Mouse (Mus musculus): ENCODE results near the gene Ccdc57. TPM values are rescaled to one million over a fixed set of nuclear protein-coding genes. Genes with fewer than 3 reads are reported as not detected.
A peak's percentile ranks its signal among the peaks of the same experiment; 100 is the strongest.

Ccdc57 gene
- polyA plus RNA-seq, 1 experiment = 2.9 TPM

- Histone ChIP-seq H3K4me3 (ENCODE audit: insufficient read depth, low read depth, low read length) (no peak overlapping the region), H3K27ac (ENCODE audit: insufficient read depth, low read depth, low read length) (no peak overlapping the region), H3K36me3 (ENCODE audit: control insufficient read depth, insufficient read depth, low read length) (peaks cover 7% of the 10 kb centered on the region), H3K4me1 (ENCODE audit: control insufficient read depth, insufficient read depth, low read length) (peaks cover 5% of the 10 kb centered on the region; the same call in 1 of the 2 replicates), H3K27me3 (replicated peaks; ENCODE audit: control insufficient read depth, insufficient read depth, low read length) (no peaks in the 10 kb centered on the region)
- TF ChIP-seq CTCF (conservative IDR thresholded peaks at IDR 0.05; ENCODE audit: insufficient read depth, insufficient read length, low read depth, low read length) = no peak
- no peak for TF ChIP-seq POLR2A (IDR thresholded peaks at IDR 0.05; ENCODE audit: low read depth, low read length)
- WGBS = 44% methylated on average over 1 of the region's 1 CpGs
- DNase-seq = no peak
Measured at GRCm38 (mm10) chr11:120960248-120960647, 27.6 kb upstream of the Ccdc57 start.

DNA sequence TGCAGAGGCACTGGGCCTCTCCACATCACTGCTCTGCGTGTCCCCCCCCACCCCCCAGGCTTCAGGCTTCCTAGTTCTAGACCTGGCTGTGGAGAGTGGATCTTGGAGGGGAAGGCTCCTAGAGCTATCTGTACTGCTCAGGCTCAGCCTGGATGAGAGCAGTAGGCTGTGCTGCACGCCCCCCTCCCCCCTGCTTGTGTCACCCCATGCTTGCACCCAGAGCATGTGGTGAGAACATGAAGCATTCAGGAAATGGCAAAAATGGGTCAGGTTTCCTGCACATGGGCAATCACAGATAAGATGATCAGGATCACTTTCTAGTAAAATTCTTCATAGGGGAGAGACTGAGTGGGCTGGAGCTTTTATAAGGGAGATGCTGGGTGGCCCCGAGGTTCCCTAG lies 26.9 kb upstream of the Ccdc57 start:
- H3K36me3 ChIP-seq (ENCODE audit: control insufficient read depth, insufficient read depth, low read length) = peaks cover 7% of the 10 kb centered on the region
- WGBS = 71% methylated on average over 3 of the region's 3 CpGs
- TF ChIP-seq POLR2A (IDR thresholded peaks at IDR 0.05; ENCODE audit: low read depth, low read length) (no peak), CTCF (conservative IDR thresholded peaks at IDR 0.05; ENCODE audit: insufficient read depth, insufficient read length, low read depth, low read length) (no peak)
- no peak overlapping the region for H3K27ac ChIP-seq (ENCODE audit: insufficient read depth, low read depth, low read length)
- DNase-seq = no peak
- peaks cover 2% of the 10 kb centered on the region; the same call in 1 of the 2 replicates for H3K4me1 ChIP-seq (ENCODE audit: control insufficient read depth, insufficient read depth, low read length)
- no peaks in the 10 kb centered on the region for H3K27me3 ChIP-seq (replicated peaks; ENCODE audit: control insufficient read depth, insufficient read depth, low read length)
- no peak overlapping the region for H3K4me3 ChIP-seq (ENCODE audit: insufficient read depth, low read depth, low read length)

GRCm38 (mm10) chr11:120959066-120959465 lies 26.4 kb upstream of the Ccdc57 start:
- Histone ChIP-seq H3K4me3 (ENCODE audit: insufficient read depth, low read depth, low read length) (no peak overlapping the region), H3K27me3 (replicated peaks; ENCODE audit: control insufficient read depth, insufficient read depth, low read length) (no peaks in the 10 kb centered on the region), H3K36me3 (ENCODE audit: control insufficient read depth, insufficient read depth, low read length) (peaks cover 7% of the 10 kb centered on the region), H3K4me1 (ENCODE audit: control insufficient read depth, insufficient read depth, low read length) (0 out of 2 replicates have a peak, but pooled peaks cover 2% of the 10 kb centered on the region), H3K27ac (ENCODE audit: insufficient read depth, low read depth, low read length) (no peak overlapping the region)
- 78% methylated on average over 18 of the region's 18 CpGs for WGBS
- no peak for DNase-seq
- no peak for TF ChIP-seq CTCF (conservative IDR thresholded peaks at IDR 0.05; ENCODE audit: insufficient read depth, insufficient read length, low read depth, low read length)
- TF ChIP-seq POLR2A (IDR thresholded peaks at IDR 0.05; ENCODE audit: low read depth, low read length) = no peak

DNA sequence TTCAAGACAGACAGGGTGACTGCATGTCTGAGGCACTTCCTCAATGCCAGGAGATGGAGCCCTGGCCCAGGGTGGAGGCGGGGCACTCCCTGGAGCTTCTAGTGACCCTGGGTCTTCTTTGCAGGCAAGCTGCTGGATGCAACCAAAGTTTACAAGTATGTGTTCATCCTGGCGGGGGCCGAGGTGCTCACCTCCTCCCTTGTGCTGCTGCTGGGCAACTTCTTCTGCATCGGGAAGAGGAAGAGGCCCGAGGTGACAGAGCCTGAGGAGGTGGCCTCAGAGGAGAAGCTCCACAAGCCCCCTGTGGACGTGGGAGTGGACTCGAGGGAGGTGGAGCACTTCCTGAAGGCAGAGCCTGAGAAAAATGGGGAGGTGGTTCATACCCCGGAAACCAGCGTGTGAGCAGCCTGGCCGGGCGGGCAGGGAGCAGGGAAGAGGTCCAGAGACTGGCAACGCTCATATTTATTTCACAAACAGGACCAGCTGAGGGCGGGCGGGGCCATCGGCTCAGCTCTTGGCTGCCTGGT lies 25.1 kb upstream of the Ccdc57 start:
- Histone ChIP-seq H3K27me3 (replicated peaks; ENCODE audit: control insufficient read depth, insufficient read depth, low read length) (no peaks in the 10 kb centered on the region), H3K27ac (ENCODE audit: insufficient read depth, low read depth, low read length) (no peak overlapping the region), H3K4me1 (ENCODE audit: control insufficient read depth, insufficient read depth, low read length) (0 out of 2 replicates have a peak, but pooled peaks cover 2% of the 10 kb centered on the region), H3K4me3 (ENCODE audit: insufficient read depth, low read depth, low read length) (no peak overlapping the region), H3K36me3 (ENCODE audit: control insufficient read depth, insufficient read depth, low read length) (peaks cover 5% of the 10 kb centered on the region)
- whole genome bisulfite sequencing = 47% methylated on average over 15 of the region's 15 CpGs
- no peak for TF ChIP-seq POLR2A (IDR thresholded peaks at IDR 0.05; ENCODE audit: low read depth, low read length)
- TF ChIP-seq CTCF (conservative IDR thresholded peaks at IDR 0.05; ENCODE audit: insufficient read depth, insufficient read length, low read depth, low read length) = no peak
- peak; percentile 21 for DNase-seq

DNA sequence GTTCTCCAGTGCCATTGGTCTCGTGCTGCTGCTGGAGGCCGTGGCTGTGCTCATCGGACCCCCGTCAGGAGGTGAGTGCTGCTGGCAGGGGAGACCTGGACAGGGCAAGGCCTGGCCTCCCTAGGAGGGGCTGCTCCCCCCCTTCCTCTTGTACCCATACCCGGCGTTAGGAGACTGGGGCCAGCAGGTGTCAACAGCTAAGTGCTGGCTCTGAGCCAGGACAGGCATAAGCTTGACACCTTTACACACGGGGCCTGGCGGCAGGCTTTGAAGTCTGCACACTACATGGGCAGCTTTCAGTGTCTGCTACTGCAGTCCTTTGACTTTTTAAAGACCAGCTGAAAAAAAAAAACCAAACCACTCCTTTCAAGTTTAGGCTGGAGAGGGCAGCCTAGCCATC lies 24.4 kb upstream of the Ccdc57 start:
- H3K27ac ChIP-seq (ENCODE audit: insufficient read depth, low read depth, low read length) = no peak overlapping the region
- H3K4me3 ChIP-seq (ENCODE audit: insufficient read depth, low read depth, low read length) = no peak overlapping the region
- WGBS = 68% methylated on average over 8 of the region's 8 CpGs
- TF ChIP-seq POLR2A (IDR thresholded peaks at IDR 0.05; ENCODE audit: low read depth, low read length) (no peak), CTCF (conservative IDR thresholded peaks at IDR 0.05; ENCODE audit: insufficient read depth, insufficient read length, low read depth, low read length) (no peak)
- DNase-seq = no peak
- H3K4me1 ChIP-seq (ENCODE audit: control insufficient read depth, insufficient read depth, low read length) = 0 out of 2 replicates have a peak, but pooled peaks cover 2% of the 10 kb centered on the region
- H3K36me3 ChIP-seq (ENCODE audit: control insufficient read depth, insufficient read depth, low read length) = no peaks in the 10 kb centered on the region; the same call in none of the 2 replicates
- H3K27me3 ChIP-seq (replicated peaks; ENCODE audit: control insufficient read depth, insufficient read depth, low read length) = no peaks in the 10 kb centered on the region

GRCm38 (mm10) chr11:120955701-120956100 lies 23.0 kb upstream of the Ccdc57 start:
- Histone ChIP-seq H3K27me3 (replicated peaks; ENCODE audit: control insufficient read depth, insufficient read depth, low read length) (no peaks in the 10 kb centered on the region), H3K4me1 (ENCODE audit: control insufficient read depth, insufficient read depth, low read length) (0 out of 2 replicates have a peak, but pooled peaks cover 2% of the 10 kb centered on the region), H3K36me3 (ENCODE audit: control insufficient read depth, insufficient read depth, low read length) (no peaks in the 10 kb centered on the region), H3K4me3 (ENCODE audit: insufficient read depth, low read depth, low read length) (no peak overlapping the region), H3K27ac (ENCODE audit: insufficient read depth, low read depth, low read length) (no peak overlapping the region)
- WGBS = 97% methylated on average over 8 of the region's 8 CpGs
- DNase-seq = no peak
- TF ChIP-seq CTCF (conservative IDR thresholded peaks at IDR 0.05; ENCODE audit: insufficient read depth, insufficient read length, low read depth, low read length) (no peak), POLR2A (IDR thresholded peaks at IDR 0.05; ENCODE audit: low read depth, low read length) (no peak)

GRCm38 (mm10) chr11:120954936-120955335 lies 22.3 kb upstream of the Ccdc57 start:
- H3K27me3 ChIP-seq (replicated peaks; ENCODE audit: control insufficient read depth, insufficient read depth, low read length) = no peaks in the 10 kb centered on the region
- H3K4me1 ChIP-seq (ENCODE audit: control insufficient read depth, insufficient read depth, low read length) = 0 out of 2 replicates have a peak, but pooled peaks cover 2% of the 10 kb centered on the region
- no peak for DNase-seq
- 68% methylated on average over 5 of the region's 5 CpGs for WGBS
- TF ChIP-seq POLR2A (IDR thresholded peaks at IDR 0.05; ENCODE audit: low read depth, low read length) = no peak
- no peak for TF ChIP-seq CTCF (conservative IDR thresholded peaks at IDR 0.05; ENCODE audit: insufficient read depth, insufficient read length, low read depth, low read length)
- no peak overlapping the region for H3K27ac ChIP-seq (ENCODE audit: insufficient read depth, low read depth, low read length)
- H3K36me3 ChIP-seq (ENCODE audit: control insufficient read depth, insufficient read depth, low read length) = no peaks in the 10 kb centered on the region
- H3K4me3 ChIP-seq (ENCODE audit: insufficient read depth, low read depth, low read length) = no peak overlapping the region

Data from kidney, adult 2 months (tissue).